Mouse (Mus musculus) neural tube, embryonic 14.5 days (tissue): Measurements from ENCODE around the gene Snx8. TPM values are rescaled to one million over a fixed set of nuclear protein-coding genes. Genes with fewer than 3 reads are reported as not detected.

Source experiments
- ATAC-seq: fragments of 200-750 bp; cut with Nextera tagmentation; 2 replicates; pipeline ENCODE4 v1.8.0; 2017; ENCODE audit warnings: low read depth, mild to moderate bottlenecking, moderate TSS enrichment, moderate library complexity
- H3K27ac ChIP-seq: fragments of 300-500 bp; sonication (generic); 2 replicates; pipeline ENCODE4 v1.5.1; 2014; ENCODE audit warnings: low read depth, mild to moderate bottlenecking, control low read depth, low read length, moderate library complexity, mixed read lengths
- H3K27me3 ChIP-seq: fragments of 300-500 bp; sonication (generic); 2 replicates; pipeline ENCODE4 v1.6.1; 2014; ENCODE audit warnings: low read length; ENCODE audit not compliant: control insufficient read depth, insufficient read depth
- H3K36me3 ChIP-seq: fragments of 300-500 bp; sonication (generic); 2 replicates; pipeline ENCODE4 v1.6.1; 2014; ENCODE audit warnings: low read length, mixed read lengths; ENCODE audit not compliant: control insufficient read depth, insufficient read depth
- H3K4me1 ChIP-seq: fragments of 300-500 bp; sonication (generic); 2 replicates; pipeline ENCODE4 v1.6.1; 2014; ENCODE audit warnings: low read length; ENCODE audit not compliant: control insufficient read depth, insufficient read depth
- H3K4me2 ChIP-seq: fragments of 300-500 bp; sonication (generic); 2 replicates; pipeline ENCODE4 v1.6.1; 2014; ENCODE audit warnings: mild to moderate bottlenecking, low read depth, low read length, control low read depth
- H3K4me3 ChIP-seq: fragments of 300-500 bp; sonication (generic); 2 replicates; pipeline ENCODE4 v1.5.1; 2014; ENCODE audit warnings: low read depth, low read length, control low read depth, mixed read lengths
- H3K9ac ChIP-seq: fragments of 300-500 bp; sonication (generic); replicated peaks from 2 replicates; pipeline ENCODE4 v1.6.1; 2014; ENCODE audit warnings: low read depth, mild to moderate bottlenecking, control low read depth, low read length, mixed read lengths
- H3K9me3 ChIP-seq: fragments of 300-500 bp; sonication (generic); 2 replicates; pipeline ENCODE4 v1.6.1; 2016; ENCODE audit warnings: low read length; ENCODE audit not compliant: control insufficient read depth
- WGBS: fragments of 180-500 bp; shearing (Covaris S2); extraction: QIAGEN DNeasy Blood & Tissue Kit; methylation state at CpG from one replicate; pipeline ENCODE4 v1.1.7; 2014; 5-methylcytosine and 5-hydroxymethylcytosine counted together
- polyA plus RNA-seq: library from polyadenylated mRNA; unstranded; fragments of >200 nt; fragmentation: Nextera tagmentation; extraction: Ambion mirVana; gene quantifications from 2 replicates; pipeline ENCODE4 v1.2.1, GENCODE M21; 2014

Gene Snx8
- polyA plus RNA-seq, 1 experiment from 2014 or later = 15.4 TPM

DNA sequence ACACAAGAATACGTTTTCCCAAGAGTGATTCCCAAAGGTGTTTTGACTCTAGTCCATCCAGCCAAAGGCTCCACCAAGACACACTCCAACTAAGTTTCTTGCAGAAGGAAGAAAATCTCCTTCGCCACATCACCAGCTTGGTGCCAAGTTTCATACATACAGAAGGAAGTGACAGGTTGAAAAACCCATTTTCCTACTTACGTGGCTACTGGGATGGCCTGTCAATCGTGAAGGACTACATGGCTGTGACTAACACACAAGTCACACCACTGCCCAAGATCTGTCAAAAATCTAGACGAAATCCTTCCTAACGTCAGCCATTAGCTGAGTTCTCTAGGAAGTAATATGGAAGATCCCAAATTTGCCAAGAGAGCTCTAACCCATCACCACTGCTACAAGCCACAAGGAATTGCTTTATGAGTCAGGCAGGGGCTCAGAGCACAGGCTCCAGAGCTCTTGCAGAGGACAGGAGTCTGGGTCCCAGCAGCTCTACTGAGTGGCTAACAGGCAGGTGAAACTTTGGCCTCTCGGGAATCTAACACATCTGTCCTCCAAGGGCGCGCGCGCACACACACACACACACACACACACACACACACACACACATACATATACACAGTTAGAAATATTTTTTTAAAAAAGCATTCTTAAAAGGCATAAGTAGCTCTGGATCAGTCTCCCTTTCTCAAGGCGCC, 1.1 kb downstream of the Snx8 start:
- ATAC-seq = no peak
- H3K27ac ChIP-seq = no peak overlapping the region

DNA sequence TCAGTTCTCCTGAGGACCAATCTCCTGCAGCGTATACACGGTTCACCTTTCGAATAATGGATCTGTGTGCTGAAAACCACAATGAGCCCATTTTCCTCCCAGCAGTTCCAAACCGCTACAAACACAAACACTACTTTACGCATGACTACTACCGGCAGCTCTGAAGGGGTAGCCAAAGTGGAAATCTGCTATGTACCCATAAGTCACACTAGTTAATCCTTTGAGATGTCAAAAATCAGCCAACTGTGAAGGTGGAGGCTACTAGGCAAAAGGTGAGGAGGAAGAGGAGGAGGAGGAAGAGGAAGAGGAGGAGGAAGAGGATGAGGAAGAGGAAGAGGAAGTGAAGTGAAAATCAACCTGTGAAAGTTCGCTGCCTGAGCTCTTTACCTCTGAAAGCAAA, 1.8 kb downstream of the Snx8 start:
- Histone ChIP-seq H3K4me3 (no peak overlapping the region), H3K9me3 (no peaks in the 10 kb centered on the region), H3K4me2 (no peak overlapping the region), H3K27ac (no peak overlapping the region), H3K9ac (no peak overlapping the region), H3K4me1 (peaks cover 11% of the 10 kb centered on the region; the same call in 1 of the 2 replicates), H3K27me3 (no peaks in the 10 kb centered on the region), H3K36me3 (no peaks in the 10 kb centered on the region)
- WGBS = 87% methylated on average over 7 of the region's 7 CpGs
- ATAC-seq = no peak

More for the DNA sequence above, 1.1 kb downstream of the Snx8 start:
- H3K9ac ChIP-seq = no peak overlapping the region
- no peaks in the 10 kb centered on the region for H3K36me3 ChIP-seq
- peaks cover 11% of the 10 kb centered on the region; the same call in 1 of the 2 replicates for H3K4me1 ChIP-seq
- no peaks in the 10 kb centered on the region for H3K27me3 ChIP-seq
- H3K4me2 ChIP-seq = peak overlapping the region; percentile 99
- H3K4me3 ChIP-seq = peak overlapping the region; percentile 63
- H3K9me3 ChIP-seq = no peaks in the 10 kb centered on the region
- WGBS = 82% methylated on average over 12 of the region's 12 CpGs

DNA sequence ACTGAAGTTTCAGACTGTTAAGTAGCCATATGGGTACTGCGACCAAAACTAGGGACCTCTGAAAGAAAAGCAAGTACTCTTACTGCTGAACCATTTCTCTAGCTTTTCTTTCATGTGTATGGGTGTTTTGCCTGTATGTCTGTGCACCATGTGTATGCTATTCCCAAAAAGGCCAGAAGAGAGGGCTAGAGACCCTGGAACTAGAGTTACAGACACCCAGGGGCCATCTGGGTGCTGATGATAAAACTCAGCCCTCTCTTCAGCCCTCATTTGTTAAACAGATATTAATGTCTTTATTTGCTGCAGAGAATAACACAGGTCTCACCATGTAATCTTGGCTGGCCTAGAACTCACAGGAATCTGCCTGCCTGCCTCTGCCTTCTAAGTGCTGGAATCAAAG, 4.6 kb downstream of the Snx8 start:
- 93% methylated on average over 1 of the region's 1 CpGs for WGBS

DNA sequence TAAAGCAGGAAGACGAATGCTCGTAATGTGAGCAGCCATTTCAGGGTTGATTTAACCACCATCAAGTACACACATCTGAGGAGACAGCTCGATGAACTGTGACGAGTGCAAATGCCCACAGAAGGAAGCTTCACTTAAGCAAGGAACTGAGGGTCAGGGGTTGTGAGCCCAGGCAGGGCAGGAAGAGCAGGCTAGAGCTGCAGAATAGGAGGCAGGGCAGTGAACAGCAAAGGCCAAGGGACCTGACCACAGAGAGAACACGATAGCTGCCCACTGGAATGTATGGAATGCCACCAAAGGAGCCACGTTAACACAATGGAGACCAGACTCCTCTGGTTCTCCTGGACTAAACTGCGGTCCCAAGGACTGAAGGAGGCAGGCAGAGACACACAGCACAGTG, 5.5 kb downstream of the Snx8 start:
- Histone ChIP-seq H3K27me3 (no peaks in the 10 kb centered on the region), H3K4me1 (peaks cover 11% of the 10 kb centered on the region; the same call in 1 of the 2 replicates), H3K27ac (no peak overlapping the region), H3K4me2 (no peak overlapping the region), H3K4me3 (no peak overlapping the region), H3K9me3 (no peaks in the 10 kb centered on the region), H3K36me3 (no peaks in the 10 kb centered on the region), H3K9ac (no peak overlapping the region)
- ATAC-seq = no peak
- WGBS = 25% methylated on average over 7 of the region's 7 CpGs

More for the DNA sequence above, 4.6 kb downstream of the Snx8 start:
- Histone ChIP-seq H3K4me1 (peaks cover 11% of the 10 kb centered on the region; the same call in 1 of the 2 replicates), H3K27me3 (no peaks in the 10 kb centered on the region), H3K9ac (no peak overlapping the region), H3K9me3 (no peaks in the 10 kb centered on the region), H3K4me2 (no peak overlapping the region), H3K27ac (no peak overlapping the region), H3K36me3 (no peaks in the 10 kb centered on the region), H3K4me3 (no peak overlapping the region)
- ATAC-seq = no peak

DNA sequence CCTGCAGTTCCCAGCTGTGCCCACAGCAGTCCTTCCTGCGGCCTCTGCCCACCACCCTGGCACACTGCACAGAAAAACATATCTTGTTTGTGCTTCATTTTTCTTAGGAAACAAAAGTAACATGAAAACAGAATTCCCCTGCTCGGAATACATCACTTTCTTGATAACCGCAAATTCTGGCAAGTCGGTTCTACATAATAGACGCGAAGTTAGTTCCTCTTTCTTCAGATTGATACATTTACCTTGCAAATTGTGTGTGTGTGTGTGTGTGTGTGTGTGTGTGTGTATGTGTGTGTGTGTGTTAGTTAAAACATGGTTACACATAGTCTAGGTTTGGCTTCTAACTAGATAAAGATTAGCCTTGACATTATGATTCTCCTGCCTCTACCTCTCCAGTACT, 6.4 kb downstream of the Snx8 start:
- Histone ChIP-seq H3K9ac (no peak overlapping the region), H3K4me1 (0 out of 2 replicates have a peak, but pooled peaks cover 7% of the 10 kb centered on the region), H3K27me3 (no peaks in the 10 kb centered on the region), H3K4me3 (no peak overlapping the region), H3K27ac (no peak overlapping the region), H3K36me3 (no peaks in the 10 kb centered on the region), H3K9me3 (no peaks in the 10 kb centered on the region), H3K4me2 (no peak overlapping the region)
- no peak for ATAC-seq
- 98% methylated on average over 6 of the region's 6 CpGs for WGBS

DNA sequence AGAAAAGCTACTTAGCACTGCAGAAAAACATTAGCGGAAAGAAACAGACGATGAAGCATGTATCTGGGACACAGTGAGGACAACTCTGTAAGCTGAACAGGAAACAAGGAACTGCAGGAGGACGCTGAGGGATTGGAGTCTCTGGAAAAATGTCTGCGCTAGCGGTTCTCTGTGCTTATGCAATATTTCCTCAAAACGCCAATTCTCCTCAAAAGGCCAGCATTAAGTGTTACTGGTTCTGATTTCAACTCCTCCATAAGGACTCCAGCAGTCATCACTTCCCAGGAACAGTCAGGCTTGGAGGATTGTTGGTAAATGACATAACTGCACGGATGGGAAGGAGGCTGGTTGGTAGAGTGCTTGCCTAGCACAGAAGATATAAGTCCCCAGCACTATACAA, 7.9 kb downstream of the Snx8 start:
- Histone ChIP-seq H3K4me3 (no peak overlapping the region), H3K36me3 (no peaks in the 10 kb centered on the region), H3K4me2 (no peak overlapping the region), H3K4me1 (0 out of 2 replicates have a peak, but pooled peaks cover 3% of the 10 kb centered on the region), H3K9ac (no peak overlapping the region), H3K27me3 (no peaks in the 10 kb centered on the region), H3K27ac (no peak overlapping the region), H3K9me3 (no peaks in the 10 kb centered on the region)
- ATAC-seq = no peak
- 92% methylated on average over 7 of the region's 7 CpGs for WGBS

DNA sequence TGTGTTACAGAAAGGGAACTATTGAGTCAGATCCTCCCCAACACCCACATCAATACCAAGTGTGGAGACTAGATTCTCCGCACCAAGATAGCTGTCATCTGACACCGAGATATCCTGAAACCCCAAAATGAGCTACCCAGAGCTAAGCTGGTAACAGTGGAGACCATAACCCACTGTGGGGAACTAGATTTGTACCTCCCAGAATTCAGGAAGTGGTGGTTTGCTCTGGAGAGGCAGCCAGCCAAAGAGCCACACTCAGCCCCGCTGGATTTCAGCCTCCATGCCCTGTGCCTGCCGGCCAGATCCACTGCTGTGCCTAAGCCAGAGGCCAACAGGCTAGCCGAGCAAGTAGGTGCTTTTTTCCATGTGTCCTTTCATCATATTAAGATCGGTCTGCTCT, 9.8 kb downstream of the Snx8 start:
- Histone ChIP-seq H3K4me3 (no peak overlapping the region), H3K27ac (no peak overlapping the region), H3K27me3 (no peaks in the 10 kb centered on the region), H3K4me2 (no peak overlapping the region), H3K4me1 (0 out of 2 replicates have a peak, but pooled peaks cover 3% of the 10 kb centered on the region), H3K9me3 (no peaks in the 10 kb centered on the region), H3K36me3 (no peaks in the 10 kb centered on the region), H3K9ac (no peak overlapping the region)
- no peak for ATAC-seq
- 84% methylated on average over 6 of the region's 6 CpGs for whole genome bisulfite sequencing

DNA sequence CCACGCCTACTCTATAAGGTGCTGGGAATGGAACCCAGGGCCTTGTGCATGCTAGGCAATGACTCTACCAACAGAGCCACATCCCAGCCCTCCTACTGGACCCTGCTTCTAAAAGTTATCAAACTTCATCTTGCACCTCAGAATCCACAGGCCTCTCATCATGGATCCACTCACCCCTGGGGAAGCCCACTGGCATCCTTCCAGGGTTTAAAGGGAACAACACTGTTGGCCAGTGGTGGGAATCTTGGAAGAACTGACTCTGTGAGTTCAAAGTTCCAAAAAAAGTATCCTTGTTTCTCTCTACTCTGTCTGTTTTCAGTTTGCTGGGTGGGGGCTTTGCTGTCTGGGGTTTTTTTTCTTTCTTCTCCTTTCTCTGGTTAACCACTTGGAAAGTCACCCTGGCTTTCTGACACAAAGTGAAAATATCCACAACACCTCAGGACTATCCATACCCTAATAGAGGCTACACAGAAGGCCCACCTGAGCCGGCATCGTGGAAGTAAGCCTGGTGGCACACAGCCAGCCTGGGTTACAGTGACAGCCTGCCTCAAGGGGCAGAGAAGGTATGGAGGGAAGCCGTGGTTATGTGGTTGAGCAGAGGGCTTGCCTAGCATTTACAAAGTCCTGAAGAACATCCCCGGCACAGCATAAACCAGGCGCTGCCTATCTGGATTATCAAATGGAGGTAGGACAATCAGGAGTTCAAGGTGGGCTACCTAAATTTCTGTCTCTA, 10.8 kb downstream of the Snx8 start:
- Histone ChIP-seq H3K9me3 (no peaks in the 10 kb centered on the region), H3K36me3 (no peaks in the 10 kb centered on the region), H3K27ac (no peak overlapping the region), H3K9ac (no peak overlapping the region), H3K27me3 (no peaks in the 10 kb centered on the region), H3K4me2 (no peak overlapping the region), H3K4me3 (no peak overlapping the region), H3K4me1 (no peaks in the 10 kb centered on the region)
- ATAC-seq = no peak
- 93% methylated on average over 6 of the region's 6 CpGs for WGBS

DNA sequence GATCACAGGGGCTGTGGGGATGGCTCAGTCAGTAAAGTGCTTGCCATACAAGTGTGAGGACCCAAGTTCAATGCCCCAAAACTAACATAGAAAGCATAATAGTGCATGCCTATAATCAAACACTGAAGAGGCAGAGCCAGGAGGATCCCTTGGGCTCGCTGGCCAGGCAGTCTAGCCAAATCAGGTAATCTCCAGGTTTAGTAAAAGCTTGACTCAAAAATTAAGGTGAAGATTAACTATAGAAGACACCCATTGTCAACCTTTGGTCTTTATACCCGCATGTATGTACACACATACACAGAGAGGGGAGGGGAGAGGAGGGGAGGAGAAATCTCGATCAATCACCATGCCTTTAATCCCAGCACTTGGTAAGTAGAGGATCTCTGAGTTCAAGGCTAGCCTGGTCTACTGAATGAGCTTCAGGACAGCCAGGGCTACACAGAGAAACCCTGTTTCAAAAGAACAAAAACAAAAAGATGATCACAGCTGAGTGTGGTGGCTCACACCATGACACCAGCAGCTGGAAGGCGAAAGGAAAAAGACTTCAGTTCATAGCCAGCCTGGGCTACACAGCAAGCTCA, 13.7 kb downstream of the Snx8 start:
- WGBS = 93% methylated on average over 4 of the region's 4 CpGs

More for the DNA sequence above, 13.7 kb downstream of the Snx8 start:
- H3K4me1 ChIP-seq = no peaks in the 10 kb centered on the region
- ATAC-seq = no peak
- no peak overlapping the region for H3K9ac ChIP-seq
- H3K9me3 ChIP-seq = no peaks in the 10 kb centered on the region
- no peaks in the 10 kb centered on the region for H3K27me3 ChIP-seq
- H3K4me2 ChIP-seq = no peak overlapping the region
- no peak overlapping the region for H3K4me3 ChIP-seq
- no peaks in the 10 kb centered on the region for H3K36me3 ChIP-seq
- no peak overlapping the region for H3K27ac ChIP-seq
